Mouse (Mus musculus) Patski (cell line): ENCODE results near the gene Rrn3. TPM values are rescaled to one million over a fixed set of nuclear protein-coding genes. Genes with fewer than 3 reads are reported as not detected.
"Not testable (repeated sequence)": the region's sequence is repeated elsewhere in the genome, so short reads cannot be mapped to it uniquely, and the experiment has no call there.

Source experiments
- ATAC-seq: fragments of 100-300 bp; one replicate; pipeline ENCODE4 v1.8.0; 2021
- CTCF ChIA-PET: fragments of 350-600 bp; sonication (Branson Sonifier 250); formaldehyde crosslinking; loops from one replicate; lab custom pipeline; 2022; ENCODE audit warnings: inconsistent platforms; lab: Charles Lee
- POLR2A ChIA-PET: fragments of 350-600 bp; sonication (Branson Sonifier 250); formaldehyde crosslinking; loops from one replicate; lab custom pipeline; 2022; ENCODE audit warnings: antibody characterized with exemption, inconsistent platforms; lab: Charles Lee
- DNase-seq: peaks from one replicate; pipeline ENCODE4 v3.0.0-alpha.2; 2011; ENCODE audit warnings: low read depth, low spot score
- H3K27me3 ChIP-seq: fragments of 371-371 bp; one replicate; pipeline ENCODE4 v1.5.1; 2021
- CTCF ChIP-seq: fragments of 100-300 bp; IDR thresholded peaks from one replicate; pipeline ENCODE4 v1.5.1; 2021
- in situ Hi-C: fragments of 300-500 bp; cut with MboI; formaldehyde crosslinking; loops from 3 replicates; pipeline ENCODE4 v1.11.1; 2018; ENCODE audit warnings: low pct_unique_long_range_greater_than_20kb, mixed read lengths
- polyA plus RNA-seq: library from polyadenylated mRNA; unstranded; gene quantifications from one replicate; pipeline ENCODE4 v1.2.3, GENCODE M21; 2021

Gene Rrn3
- 40.1 TPM for polyA plus RNA-seq

DNA sequence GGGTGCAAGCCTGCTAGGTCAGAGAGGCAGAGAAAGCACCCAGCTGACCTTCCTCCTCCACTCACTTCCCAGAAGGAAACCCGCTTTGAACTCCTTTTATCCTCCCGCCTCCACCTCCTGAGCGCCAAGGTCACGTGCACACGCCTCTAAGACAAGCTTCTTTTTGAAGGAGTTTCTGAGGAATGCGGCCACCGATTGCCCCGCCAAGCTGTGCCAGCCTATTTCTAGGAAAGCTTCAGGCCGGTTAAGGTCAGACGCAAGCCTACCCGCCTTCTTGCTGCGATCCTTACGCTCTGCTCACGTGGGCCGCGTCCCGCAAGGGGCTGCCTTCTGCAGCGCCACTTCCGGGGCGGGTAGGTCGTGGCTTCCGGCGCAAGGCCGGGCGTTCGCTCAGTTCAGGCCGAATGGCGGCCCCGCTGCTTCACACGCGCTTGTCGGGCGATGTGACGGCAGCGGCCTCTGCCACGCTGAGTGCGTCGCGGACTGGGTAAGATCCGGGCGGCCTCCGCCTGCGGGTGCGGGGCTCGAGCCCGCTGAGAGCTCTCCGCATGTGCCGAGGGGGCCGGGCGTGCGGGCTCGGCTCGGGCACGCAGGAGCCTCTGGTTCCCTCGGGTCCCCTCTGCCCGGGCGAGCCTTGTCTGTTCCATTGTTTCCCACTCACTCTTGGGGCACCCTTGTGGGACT, at the start of gene Rrn3:
Rrn3 (plus strand) TSS at position 356 of the 684 bp plus-strand sequence.
- ATAC-seq (peak; percentile 96), DNase-seq (peak; percentile 43)
- ChIA-PET CTCF (no interaction called here), POLR2A (interaction anchor here (1.0 to 1.6 kb wide), 2 partner anchors 16 kb away, joined by 3 read pairs; no protein-coding TSS in a partner anchor)
- in situ Hi-C loops, result no loop called here
- no peaks in the 10 kb centered on the region for H3K27me3 ChIP-seq
- TF ChIP-seq CTCF, result no peak

DNA sequence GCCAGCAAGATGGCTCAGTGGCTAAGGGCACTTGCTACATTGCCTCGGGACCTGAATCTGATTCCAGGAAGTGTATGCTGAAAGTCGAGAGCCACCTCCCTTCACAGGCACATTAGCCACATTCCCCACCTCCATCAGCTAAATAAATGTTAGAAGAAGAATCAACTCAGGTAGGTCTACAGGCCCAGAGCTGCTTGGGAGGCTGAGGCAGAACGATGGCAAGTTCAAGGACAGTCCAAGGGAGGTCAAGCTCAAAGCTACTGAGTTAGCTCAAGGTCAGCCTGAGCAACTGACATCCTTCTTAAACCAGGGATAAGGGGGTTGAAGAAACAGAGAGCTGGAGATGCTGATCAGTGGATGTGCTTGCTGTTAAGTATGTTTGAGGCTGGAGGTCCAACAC, 47.7 kb upstream of the Rrn3 start:
- ATAC-seq (no peak), DNase-seq (no peak)
- H3K27me3 ChIP-seq, result no peaks in the 10 kb centered on the region
- CTCF ChIA-PET, result interaction anchor here (1.3 to 2.4 kb wide), 4 partner anchors 9 to 199 kb away, joined by 5 to 9 read pairs (median 6); no protein-coding TSS in a partner anchor
- TF ChIP-seq CTCF, result no peak
- POLR2A ChIA-PET, result no interaction called here
- in situ Hi-C loops, result loop anchor here (10.0 kb wide), 1 partner anchor 618 kb away; no protein-coding TSS in a partner anchor

DNA sequence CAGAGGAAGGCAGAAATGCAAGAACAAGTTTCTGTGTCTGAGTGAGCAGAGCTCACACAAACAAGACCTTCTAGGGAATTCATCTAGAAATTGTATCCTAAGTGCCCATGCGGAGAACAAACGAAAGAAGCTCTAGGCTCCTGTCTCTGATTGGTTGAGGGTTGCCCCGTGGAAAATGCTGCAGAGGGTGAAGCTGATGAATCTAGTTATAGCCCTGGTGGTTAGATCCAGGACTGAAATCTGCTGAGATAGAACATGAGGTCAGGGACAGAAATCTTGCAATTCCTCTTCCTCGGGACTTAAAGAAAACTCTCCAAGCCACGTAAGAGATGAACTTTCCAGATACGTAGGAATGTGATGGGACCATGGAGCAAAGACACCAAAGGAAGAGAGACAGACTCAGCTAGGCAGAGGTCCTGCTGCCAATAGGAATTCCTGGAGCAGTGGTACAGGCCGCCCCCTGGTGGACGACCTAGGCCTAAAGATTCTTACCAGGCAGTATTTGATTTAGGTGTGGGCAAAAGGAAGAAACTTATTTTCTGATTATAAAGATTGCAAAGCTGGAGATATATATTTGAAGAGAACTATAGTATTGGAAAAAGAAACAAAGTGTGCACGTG, 46.9 kb upstream of the Rrn3 start:
- ATAC-seq (peak; percentile 60), DNase-seq (no peak)
- in situ Hi-C loops, result loop anchor here (10.0 kb wide), 1 partner anchor 619 kb away; no protein-coding TSS in a partner anchor
- peak; percentile 91 for TF ChIP-seq CTCF
- H3K27me3 ChIP-seq, result no peaks in the 10 kb centered on the region
- ChIA-PET POLR2A (interaction anchor here (0.7 kb wide), 1 partner anchor 62 kb away, joined by 3 read pairs; the partner anchor contains the start of genes 3110001I22Rik and Bfar), CTCF (interaction anchor here (0.6 to 2.4 kb wide), 12 partner anchors 10 to 199 kb away, joined by 3 to 9 read pairs (median 4); partner anchors contain the start of genes 3110001I22Rik and Bfar)

DNA sequence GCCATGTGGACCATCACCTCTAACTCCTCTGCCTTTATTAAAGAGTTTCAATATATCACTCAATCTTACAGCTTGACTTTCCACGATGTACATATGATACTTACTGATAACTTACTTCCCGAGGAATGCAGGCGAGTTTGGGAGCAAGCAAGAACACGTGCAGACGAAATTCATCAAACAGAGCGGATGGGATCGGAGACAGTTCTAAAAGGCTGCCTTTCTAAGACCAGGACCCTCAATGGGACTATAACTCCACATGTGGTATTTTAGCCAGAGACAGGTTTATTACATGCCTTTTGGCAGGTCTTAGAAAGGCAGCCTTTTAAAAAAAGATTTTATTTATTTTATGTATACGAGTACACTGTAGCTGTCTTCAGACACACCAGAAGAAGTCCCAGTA, 44.5 kb upstream of the Rrn3 start:
- no peak for TF ChIP-seq CTCF
- DNase-seq, result no peak
- in situ Hi-C loops, result loop anchor here (10.0 kb wide), 1 partner anchor 621 kb away; no protein-coding TSS in a partner anchor
- ChIA-PET CTCF (interaction anchor here (1.2 kb wide), 1 partner anchor 33 kb away, joined by 3 read pairs; no protein-coding TSS in a partner anchor), POLR2A (no interaction called here)
- no peaks in the 10 kb centered on the region for H3K27me3 ChIP-seq
- ATAC-seq, result no peak

DNA sequence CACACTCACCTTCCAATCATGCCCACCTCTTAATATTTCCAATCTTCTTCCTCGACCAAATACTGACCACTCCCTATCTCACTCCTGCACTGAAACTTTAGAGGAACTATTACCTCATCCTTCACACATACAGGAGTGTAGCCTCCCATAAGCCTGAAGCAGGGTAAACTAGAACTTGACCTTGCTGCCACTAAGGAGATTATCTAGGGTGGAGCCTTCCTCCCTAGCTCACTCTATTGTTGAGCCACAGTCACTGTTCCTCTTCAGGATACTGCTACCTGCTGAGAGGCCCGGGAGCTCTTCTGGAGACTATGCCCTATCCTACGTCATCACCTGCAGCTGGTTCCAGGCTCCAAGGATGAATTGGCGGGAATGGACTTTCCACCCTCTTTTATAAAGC, 41.5 kb upstream of the Rrn3 start:
- ATAC-seq, DNase-seq, CTCF ChIA-PET, POLR2A ChIA-PET, H3K27me3 ChIP-seq: not testable (repeated sequence)
- in situ Hi-C loops, result loop anchor here (10.0 kb wide), 1 partner anchor 624 kb away; no protein-coding TSS in a partner anchor

DNA sequence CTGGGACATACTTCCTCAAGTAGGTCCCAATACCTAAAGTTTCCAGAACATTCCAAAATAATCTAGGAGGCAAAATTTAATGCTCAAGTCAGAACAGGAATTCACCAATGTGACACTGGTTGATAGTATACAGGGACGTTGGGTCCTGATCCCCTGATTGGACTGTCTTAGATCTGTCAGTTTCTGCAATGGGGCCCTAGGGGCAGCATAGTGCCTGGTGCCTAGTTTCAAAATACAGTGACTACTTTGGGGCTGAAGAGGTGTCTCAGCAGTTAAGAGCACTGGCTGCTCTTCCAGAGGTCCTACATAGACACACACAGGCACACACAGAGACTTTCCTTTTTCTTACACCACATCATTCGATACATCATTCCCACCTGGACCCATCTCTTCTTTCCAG, 39.7 kb upstream of the Rrn3 start:
- in situ Hi-C loops, result no loop called here

DNA sequence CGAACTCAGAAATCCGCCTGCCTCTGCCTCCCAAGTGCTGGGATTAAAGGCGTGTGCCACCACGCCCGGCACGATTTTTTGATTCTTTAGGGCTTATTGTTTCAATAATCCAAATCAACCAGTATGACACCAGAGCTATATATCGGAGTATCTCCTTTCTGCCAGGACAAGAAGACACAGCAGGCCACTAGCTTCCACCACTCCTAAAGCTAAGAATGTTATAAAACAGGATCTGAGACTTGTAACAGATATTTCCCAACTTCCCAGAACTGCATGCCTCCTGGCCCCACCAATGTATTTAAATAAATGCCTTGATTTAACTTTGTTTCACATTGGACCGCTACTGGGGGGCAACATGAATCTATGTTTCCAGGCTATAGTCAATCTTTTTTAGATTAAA, 32.8 kb upstream of the Rrn3 start:
- ChIA-PET POLR2A (no interaction called here), CTCF (no interaction called here)
- ATAC-seq (no peak), DNase-seq (no peak)
- H3K27me3 ChIP-seq, result peaks cover 4% of the 10 kb centered on the region
- no peak for TF ChIP-seq CTCF
- in situ Hi-C loops, result no loop called here

More for the DNA sequence above, 39.7 kb upstream of the Rrn3 start:
- TF ChIP-seq CTCF, result no peak
- DNase-seq (no peak), ATAC-seq (no peak)
- POLR2A ChIA-PET, result no interaction called here
- CTCF ChIA-PET, result no interaction called here
- H3K27me3 ChIP-seq, result no peaks in the 10 kb centered on the region

DNA sequence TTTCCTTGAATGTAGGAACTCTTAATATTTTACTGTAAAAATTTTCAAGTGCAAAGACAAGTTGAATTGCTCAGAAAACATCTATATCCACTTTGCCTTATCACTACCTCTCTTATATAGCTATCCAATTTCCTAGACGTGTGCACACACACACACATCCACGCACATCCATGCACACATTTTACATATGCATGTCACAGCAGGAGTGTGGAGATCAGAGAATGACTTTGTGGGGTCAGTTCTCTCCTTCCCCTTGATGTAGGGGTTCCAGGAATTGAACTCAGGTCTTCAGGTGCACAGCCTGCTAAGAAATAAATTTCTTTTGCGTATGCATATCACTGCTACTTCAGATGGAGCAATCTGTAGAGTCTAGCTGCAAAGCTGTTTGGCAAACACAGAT, 32.4 kb upstream of the Rrn3 start:
- no peak for TF ChIP-seq CTCF
- peaks cover 4% of the 10 kb centered on the region for H3K27me3 ChIP-seq
- DNase-seq (no peak), ATAC-seq (no peak)
- ChIA-PET CTCF (no interaction called here), POLR2A (no interaction called here)
- in situ Hi-C loops, result no loop called here

DNA sequence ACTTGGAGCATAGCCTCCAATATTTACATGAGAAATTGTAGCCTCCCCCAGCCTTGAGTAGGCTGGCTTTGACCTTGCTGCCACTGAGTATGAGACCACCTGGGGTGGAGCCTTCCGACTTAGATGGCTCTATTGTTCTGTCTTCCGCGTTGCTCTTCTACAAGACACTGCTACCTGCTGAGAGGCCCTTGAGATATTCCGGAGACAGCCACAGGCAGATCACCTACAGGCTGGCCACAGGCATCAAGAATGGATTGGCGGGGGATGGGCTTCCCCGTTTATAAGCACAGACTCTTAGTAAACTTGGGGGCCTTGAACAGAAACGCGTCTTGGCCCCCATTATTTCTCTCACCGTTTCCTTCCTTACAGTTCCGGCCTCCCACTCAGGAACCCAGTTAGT, 31.7 kb upstream of the Rrn3 start:
- H3K27me3 ChIP-seq, in situ Hi-C loops, DNase-seq, POLR2A ChIA-PET, CTCF ChIA-PET, ATAC-seq: not testable (repeated sequence)

DNA sequence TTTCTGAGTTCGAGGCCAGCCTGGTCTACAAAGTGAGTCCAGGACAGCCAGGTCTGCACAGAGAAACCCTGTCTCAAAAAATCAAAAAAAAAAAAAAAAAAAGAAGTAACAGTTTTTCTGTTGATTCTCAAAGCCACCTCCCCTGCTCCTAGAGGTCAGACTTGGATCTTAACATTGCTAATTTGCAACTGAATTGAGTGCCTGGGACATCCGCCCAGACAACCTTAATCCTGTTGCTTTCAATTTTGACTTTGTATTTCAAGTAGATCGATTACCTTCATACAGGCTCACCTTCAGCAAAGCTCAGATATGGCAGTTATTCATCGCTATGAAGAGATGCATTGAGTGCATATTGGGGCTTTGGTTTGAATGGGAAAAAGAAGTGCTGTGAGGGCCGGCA, 31.2 kb upstream of the Rrn3 start:
- in situ Hi-C loops, result no loop called here
- ChIA-PET POLR2A (no interaction called here), CTCF (no interaction called here)
- DNase-seq (no peak), ATAC-seq (no peak)
- H3K27me3 ChIP-seq, result peaks cover 4% of the 10 kb centered on the region
- no peak for TF ChIP-seq CTCF

DNA sequence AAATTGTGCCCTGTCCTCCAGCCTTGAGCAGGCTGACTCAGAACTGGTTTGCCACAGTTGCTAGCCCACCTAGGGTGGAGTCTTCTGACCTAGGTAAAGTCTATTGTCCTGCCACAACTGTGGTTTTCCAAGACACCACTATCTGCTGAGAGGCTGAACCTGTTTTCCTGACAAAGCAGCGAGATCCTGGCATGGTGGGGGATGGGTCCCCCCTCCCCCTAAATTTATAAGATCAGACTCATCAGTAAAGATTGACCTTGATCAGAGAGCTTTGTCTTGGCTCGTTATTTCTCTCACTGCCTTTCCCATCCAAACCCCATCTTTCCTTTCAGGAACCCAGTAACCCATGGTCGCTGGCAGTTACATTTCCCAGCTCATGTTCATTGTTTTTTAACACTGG, 30.5 kb upstream of the Rrn3 start:
- ChIA-PET CTCF (no interaction called here), POLR2A (no interaction called here)
- no peak for DNase-seq
- in situ Hi-C loops, result no loop called here
- H3K27me3 ChIP-seq, result peaks cover 11% of the 10 kb centered on the region
- ATAC-seq, result no peak
- no peak for TF ChIP-seq CTCF
